Mouse (Mus musculus) gastrocnemius, adult 2 months (tissue): ENCODE data around the gene Ifitm5. TPM values are rescaled to one million over a fixed set of nuclear protein-coding genes. Genes with fewer than 3 reads are reported as not detected.
"Not testable (repeated sequence)": the region's sequence is repeated elsewhere in the genome, so short reads cannot be mapped to it uniquely, and the experiment has no call there.

Experiments used
- DNase-seq: peaks from one replicate; pipeline ENCODE4 v3.0.0; 2022
- H3K27ac ChIP-seq: fragments of 200-600 bp; 2 replicates; pipeline ENCODE4 v1.8.1; 2022; ENCODE audit warnings: mild to moderate bottlenecking
- H3K4me3 ChIP-seq: fragments of 200-600 bp; 2 replicates; pipeline ENCODE4 v1.8.1; 2022; ENCODE audit warnings: mild to moderate bottlenecking, moderate library complexity
- CTCF ChIP-seq: fragments of 200-600 bp; IDR thresholded peaks from 2 replicates; pipeline ENCODE4 v1.8.1; 2022; ENCODE audit warnings: antibody characterized with exemption, mild to moderate bottlenecking, moderate library complexity
- intact Hi-C: fragments of 180-260 bp; cut with DNase I; formaldehyde crosslinking; loops from one replicate; pipeline ENCODE4 v1.15.1; 2025
- total RNA-seq, 2 experiments: library from RNA; stranded (reverse); gene quantifications; 2 replicates each; pipeline ENCODE4 v1.2.3; 2021

Gene Ifitm5
- total RNA-seq, 2 experiments from 2014 or later: 0.33 TPM; not detected in 1

DNA sequence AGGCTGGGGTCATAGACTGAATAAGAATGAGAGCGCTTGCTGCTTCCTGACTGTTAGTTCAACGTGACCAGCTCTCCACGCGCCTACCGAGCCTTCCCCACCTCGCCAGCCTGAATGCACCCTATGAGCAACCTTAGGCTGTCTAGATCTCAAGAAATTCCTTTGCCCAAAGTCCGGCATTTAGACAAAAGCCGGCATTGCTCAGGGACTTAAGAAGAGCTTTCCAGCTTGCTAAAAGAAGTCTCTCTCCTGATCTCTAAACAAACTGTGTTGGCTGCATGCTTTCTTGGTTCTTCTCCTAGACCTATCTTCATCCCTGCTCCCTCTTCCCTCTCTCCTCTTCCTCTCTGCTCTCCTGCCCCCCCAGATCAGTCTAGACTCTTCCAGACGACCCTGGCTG lies 24.8 kb upstream of the Ifitm5 start:
- peak overlapping the region; percentile 43 for H3K27ac ChIP-seq
- H3K4me3 ChIP-seq: no peak overlapping the region
- no peak for TF ChIP-seq CTCF
- no peak for DNase-seq
- intact Hi-C loops: no loop called here

DNA sequence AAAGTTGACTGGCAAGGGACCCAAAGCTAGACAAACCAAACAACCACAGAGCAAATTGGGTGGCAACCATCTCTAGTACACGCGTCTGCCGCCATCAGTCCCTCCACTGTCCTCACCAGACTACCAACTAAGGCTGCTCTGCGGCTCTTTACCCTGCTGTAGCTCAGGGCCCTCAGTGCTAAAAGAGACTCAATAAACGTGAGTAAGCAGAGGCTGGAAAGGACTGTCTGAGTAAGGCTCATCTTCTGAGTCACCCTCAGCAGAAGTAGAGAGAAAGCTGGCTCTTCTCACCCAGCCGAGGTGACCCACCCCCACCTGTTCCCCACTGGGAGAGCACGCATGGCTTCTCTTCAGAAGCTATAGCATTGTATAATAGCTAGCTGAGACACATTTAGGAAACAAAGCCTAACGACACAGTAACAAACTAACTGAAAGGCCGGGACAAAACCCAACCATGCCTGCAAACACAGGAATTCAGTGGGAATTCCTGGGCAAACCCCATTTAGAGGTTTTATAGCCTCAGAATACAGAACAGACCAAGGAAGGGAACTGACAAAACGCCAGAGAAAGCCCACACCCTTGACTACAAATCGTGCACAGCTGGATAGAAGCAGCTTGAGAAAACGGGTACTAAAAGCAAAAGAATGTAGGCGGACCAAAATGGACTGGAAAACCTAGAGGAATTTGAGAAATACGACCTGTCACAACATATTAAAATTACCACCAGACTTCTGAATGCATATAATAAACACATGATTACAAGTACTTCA lies 23.5 kb upstream of the Ifitm5 start:
- intact Hi-C loops: no loop called here
- TF ChIP-seq CTCF: no peak
- Histone ChIP-seq H3K4me3 (no peak overlapping the region), H3K27ac (peak overlapping the region; percentile 38)
- no peak for DNase-seq

DNA sequence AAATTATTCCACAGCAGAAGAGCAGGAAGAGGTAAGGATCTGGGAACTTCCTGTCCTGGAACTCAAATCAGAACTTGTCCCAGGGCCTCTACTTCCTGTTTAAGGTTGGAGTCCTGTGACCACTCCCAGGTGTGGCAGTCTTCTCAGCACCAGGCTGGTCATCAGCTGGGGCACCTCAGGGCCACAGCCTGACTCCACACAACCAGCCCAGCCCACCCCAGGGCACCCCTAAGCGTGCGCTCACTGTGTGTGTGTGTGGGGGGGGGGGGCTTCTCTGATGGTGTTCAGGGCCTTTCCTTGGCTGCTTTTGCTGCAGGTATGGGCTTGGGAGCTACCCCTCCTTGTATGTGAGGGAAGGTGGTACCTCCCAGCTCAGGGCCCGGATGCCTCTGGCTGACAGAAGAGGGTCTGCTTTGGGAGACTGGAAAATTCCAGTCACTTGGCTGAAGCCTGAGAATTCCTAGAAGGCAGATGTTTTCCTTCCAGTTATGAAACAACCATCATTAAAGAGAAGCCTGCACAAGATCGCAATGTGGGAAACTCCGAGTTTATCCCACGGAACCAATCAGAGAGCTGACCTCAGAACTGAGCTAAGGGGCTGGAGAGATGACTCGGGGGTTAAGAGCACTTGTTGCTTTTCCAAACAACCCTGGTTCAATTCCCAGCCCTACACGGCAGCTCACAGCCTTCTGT lies 21.5 kb upstream of the Ifitm5 start:
- Histone ChIP-seq H3K4me3 (peak overlapping the region; percentile 9; the same call in 1 of the 2 replicates), H3K27ac (peak overlapping the region; percentile 84)
- intact Hi-C loops: no loop called here
- no peak for DNase-seq
- no peak for TF ChIP-seq CTCF

DNA sequence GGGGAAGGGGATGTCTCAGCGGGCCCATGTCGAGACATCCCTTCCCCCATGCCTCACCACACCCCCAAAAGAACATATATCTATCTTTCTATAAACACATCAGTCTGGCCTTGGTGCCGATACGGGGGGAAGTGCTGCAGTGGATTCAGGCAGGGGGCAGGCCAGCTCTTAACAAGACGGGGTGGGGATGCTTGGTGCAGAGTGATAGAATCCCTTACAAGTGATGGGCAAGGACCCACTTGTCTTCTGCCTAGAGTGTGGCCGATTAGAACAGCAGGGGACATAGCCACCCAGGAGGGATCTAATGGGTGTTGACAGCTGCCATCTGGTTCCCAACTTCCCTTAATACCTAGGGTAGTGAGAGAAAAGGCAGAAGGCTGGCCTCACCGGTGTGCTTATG lies 20.8 kb upstream of the Ifitm5 start:
- TF ChIP-seq CTCF: no peak
- no peak for DNase-seq
- no peak overlapping the region for H3K4me3 ChIP-seq
- H3K27ac ChIP-seq: peak overlapping the region; percentile 84
- intact Hi-C loops: no loop called here

DNA sequence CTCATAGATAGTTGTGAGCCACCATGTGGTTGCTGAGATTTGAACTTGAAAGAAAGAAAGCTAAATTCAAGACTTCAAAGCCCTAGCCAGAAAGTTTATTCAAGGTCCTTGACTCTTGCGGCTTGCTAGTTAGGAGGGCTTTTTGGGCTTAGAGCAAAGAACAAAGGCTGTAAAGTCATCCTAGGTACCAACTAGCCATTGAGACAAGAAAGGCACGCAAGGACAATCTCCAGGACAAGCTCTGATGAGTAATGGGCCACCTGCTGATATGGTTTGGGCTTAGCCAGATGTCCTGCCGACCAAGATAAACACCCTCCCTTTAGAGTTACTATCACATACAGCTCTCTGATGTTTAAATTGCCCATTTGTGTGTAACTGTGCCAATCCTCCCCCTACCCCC lies 18.6 kb upstream of the Ifitm5 start:
- DNase-seq, H3K27ac ChIP-seq, intact Hi-C loops, H3K4me3 ChIP-seq: not testable (repeated sequence)

DNA sequence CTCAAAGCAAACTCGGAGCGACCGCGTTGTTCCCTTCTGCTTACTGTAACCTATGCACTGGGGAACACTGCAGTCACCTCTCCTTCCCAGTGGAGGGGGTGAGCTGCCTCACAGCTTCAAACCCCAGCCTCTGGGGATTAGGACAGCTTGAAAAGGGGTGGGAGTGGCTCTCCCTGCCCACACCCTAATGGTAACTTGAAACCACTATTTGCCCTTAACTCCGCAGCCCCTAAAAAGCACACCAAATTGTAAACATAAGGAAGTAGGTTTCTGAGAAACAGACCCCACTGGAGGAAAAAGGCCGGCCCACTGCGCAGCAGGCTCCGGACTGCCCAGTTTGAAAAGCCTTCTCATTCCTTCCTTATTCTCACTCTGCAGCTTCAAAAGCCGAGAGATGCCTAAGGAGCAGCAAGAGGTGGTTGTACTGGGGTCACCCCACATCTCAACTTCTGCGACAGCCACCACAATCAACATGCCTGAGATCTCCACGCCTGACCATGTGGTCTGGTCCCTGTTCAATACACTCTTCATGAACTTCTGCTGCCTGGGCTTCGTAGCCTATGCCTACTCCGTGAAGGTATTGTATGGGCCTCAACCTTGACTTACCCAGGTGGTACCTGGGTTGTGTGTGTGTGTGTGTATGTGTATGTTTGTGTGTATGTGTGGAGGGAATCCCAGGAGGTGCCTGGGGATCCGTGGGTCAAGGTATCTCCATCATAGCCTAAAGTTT lies 17.9 kb upstream of the Ifitm5 start:
- intact Hi-C loops: no loop called here
- Histone ChIP-seq H3K4me3 (no peak overlapping the region), H3K27ac (no peak overlapping the region)
- no peak for TF ChIP-seq CTCF
- DNase-seq: no peak

DNA sequence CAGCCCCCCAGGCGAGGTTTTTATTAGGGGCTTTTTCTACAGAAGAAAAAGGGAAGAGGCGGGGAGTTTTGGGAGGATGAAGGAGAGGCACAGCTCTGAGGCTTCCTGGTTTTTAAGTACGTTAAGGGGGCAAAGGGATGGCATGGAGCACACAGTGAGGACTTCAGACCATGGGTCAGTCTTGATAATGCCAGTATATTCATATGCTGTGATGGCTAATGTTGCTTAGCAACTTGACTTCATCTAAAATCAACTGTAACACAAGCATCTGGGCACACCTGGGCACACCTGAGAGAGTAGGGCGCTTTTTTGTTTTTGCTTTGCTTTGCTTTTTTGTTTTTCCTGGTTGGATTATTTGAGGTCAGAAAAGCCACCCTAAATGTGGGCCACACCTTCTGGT lies 16.8 kb upstream of the Ifitm5 start, which contains the start of gene Ifitm1:
Gene Ifitm1, plus strand, starts transcription at position 301 of the 400 bp plus-strand sequence.
- no peak for DNase-seq

DNA sequence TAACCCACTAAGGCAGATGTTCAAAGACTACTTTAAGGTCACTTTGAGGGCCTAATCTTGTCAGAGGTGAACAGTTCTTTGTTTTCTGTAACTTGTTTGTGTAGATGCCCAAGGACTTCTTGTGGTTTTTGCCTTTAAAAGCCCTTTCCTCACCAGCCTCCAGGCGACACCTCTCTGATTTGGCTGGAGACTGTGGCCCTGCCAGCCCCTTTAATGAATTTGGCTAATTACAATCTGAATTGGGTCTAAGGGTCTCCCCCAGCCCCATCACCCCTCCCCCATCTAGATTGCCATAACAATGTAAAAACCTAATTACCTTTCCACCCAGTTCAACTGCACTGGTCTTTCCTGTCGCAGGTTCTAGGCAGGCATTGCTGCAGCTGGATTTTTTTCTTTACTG lies 12.6 kb upstream of the Ifitm5 start:
- intact Hi-C loops: no loop called here
- Histone ChIP-seq H3K4me3 (no peak overlapping the region), H3K27ac (no peak overlapping the region)
- no peak for DNase-seq
- TF ChIP-seq CTCF: no peak

More for the DNA sequence above, 16.8 kb upstream of the Ifitm5 start, which contains the start of gene Ifitm1:
- intact Hi-C loops: no loop called here
- Histone ChIP-seq H3K4me3 (no peak within 1 kb of the TSS), H3K27ac (no peak within 1 kb of the TSS)
- TF ChIP-seq CTCF: no peak

DNA sequence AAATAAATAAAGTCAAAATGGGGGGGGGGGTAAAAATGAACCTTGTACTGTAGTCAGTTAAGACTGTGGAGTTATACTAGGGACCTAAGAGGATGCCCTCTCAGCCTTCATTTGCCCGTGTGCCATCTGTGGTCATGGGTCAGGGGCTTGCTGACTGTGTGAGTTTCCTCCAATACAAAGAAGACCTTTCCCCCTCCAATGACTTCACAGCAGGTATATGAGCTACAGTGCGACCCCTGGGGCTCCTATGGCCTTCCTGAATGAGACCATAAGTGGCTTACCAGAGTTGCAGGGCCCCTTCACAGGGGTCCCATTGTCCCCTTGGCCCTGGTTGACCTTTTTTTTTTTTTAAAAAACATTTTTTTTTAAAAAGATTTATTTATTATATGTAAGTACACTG lies 11.3 kb upstream of the Ifitm5 start:
- Histone ChIP-seq H3K4me3 (no peak overlapping the region), H3K27ac (no peak overlapping the region)
- intact Hi-C loops: no loop called here
- DNase-seq: no peak
- no peak for TF ChIP-seq CTCF

DNA sequence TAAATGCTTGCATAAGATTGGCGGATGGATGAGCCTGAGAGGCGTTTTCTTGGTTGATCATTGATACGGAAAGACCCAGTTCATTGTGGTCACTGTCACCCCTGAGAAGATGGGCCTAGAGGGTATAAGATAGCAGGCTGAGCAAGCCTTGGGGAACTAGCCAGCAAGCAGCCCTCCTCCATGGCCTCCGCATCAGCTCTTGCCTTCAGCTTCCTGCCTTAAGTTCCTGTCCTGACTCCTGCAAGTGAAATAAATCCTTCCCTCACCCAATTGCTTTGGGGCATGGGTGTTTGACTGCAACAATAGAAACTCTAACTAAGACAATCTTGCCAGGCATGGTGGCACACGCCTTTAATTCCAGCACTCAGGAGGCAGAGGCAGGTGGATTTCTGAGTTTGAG lies 9.9 kb upstream of the Ifitm5 start:
- peak overlapping the region; percentile 74 for H3K27ac ChIP-seq
- no peak overlapping the region for H3K4me3 ChIP-seq
- no peak for TF ChIP-seq CTCF
- DNase-seq: no peak
- intact Hi-C loops: no loop called here

DNA sequence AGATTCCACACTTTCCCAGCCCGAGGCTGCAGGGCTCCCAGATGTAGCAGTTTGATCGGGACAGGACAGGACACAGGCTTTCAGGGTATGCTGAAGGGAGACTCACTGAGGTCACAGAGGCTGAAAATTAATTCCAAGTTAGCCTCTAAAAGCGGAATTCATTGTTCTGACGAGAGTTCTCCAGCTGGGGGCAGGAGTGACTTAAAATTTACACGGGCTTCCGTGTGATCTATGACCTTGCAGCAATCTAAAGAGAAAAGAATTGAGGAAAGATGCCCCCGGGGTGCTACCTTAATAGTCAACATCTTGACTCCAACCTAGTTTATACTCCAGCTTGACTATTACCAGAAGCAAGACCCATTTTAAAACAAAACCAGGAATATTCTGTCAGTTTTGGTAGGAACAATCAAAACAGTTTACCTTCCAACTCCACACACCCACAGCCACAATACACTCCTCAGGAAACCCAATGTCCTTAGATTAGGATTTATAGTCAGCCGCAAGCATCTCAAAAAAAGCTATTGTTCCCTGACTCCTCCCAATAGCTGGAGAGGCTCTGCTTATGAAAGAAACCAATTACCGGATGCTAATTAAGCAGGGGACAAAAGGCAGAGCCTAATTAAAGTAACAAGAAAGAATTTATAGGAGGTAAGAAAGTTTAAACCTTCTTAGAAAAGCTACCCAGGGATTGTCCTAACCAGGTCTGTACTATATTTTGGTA lies 9.2 kb upstream of the Ifitm5 start:
- Histone ChIP-seq H3K4me3 (no peak overlapping the region), H3K27ac (peak overlapping the region; percentile 74)
- peak; percentile 52 for DNase-seq
- peak; percentile 59 for TF ChIP-seq CTCF
- intact Hi-C loops: loop anchor here (2.0 kb wide), 2 partner anchors 49 to 53 kb away; no protein-coding TSS in a partner anchor

DNA sequence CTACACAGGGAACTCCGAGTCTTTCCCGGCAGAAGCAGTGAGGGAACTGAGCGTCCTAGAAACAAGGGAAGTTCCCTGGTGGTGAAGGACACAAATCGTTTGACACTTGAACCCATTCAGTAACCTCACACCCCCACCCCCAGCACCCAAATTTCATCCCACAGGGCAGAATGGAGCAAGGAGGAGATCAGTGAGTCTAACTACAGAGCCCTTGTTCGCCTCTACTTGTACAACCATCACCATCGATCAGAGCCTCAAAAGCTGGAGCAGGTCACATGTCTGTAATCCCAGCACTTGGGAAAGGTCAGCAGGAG lies 6.4 kb upstream of the Ifitm5 start:
- peak overlapping the region; percentile 92 for H3K27ac ChIP-seq
- intact Hi-C loops: loop anchor here (2.0 kb wide), 1 partner anchor 90 kb away; no protein-coding TSS in a partner anchor
- no peak for TF ChIP-seq CTCF
- peak overlapping the region; percentile 82 for H3K4me3 ChIP-seq
- DNase-seq: no peak
